Mouse (Mus musculus) small intestine, adult 2 months (tissue): ENCODE data around the gene Cyp2b13. TPM values are rescaled to one million over a fixed set of nuclear protein-coding genes. Genes with fewer than 3 reads are reported as not detected.

Source experiments
- polyA plus RNA-seq: library from polyadenylated mRNA; depleted of rRNA; stranded (reverse); fragments of >200 nt; gene quantifications from 2 replicates; pipeline ENCODE4 v1.2.3, GENCODE M21; 2012; rRNA removed

The Cyp2b13 gene
- polyA plus RNA-seq, 1 experiment, result 0.67 TPM

Other genes with a start within 250 kb of the Cyp2b13 start
- 65.6 and 74.2 TPM in 2 replicates for gene Cyp2s1, start 244.6 kb upstream of the Cyp2b13 start, polyA plus RNA-seq
- 40.2 and 48.9 TPM in 2 replicates for gene Cyp2b10, start 163.9 kb upstream of the Cyp2b13 start, polyA plus RNA-seq
- not detected in 2 replicates for gene Cyp2b9, start 111.9 kb downstream of the Cyp2b13 start, polyA plus RNA-seq
- not detected in 2 replicates for gene Vmn1r184, start 198.8 kb downstream of the Cyp2b13 start, polyA plus RNA-seq
- not detected in 2 replicates for gene Cyp2a4, start 245.7 kb downstream of the Cyp2b13 start, polyA plus RNA-seq